Mouse (Mus musculus) ES-E14 (cell line): ENCODE measurements around the gene Gins1. TPM values are rescaled to one million over a fixed set of nuclear protein-coding genes. Genes with fewer than 3 reads are reported as not detected.

ENCODE experiments used
- DNase-seq: peaks from one replicate; pipeline ENCODE4 v3.0.0-alpha.2; 2013; ENCODE audit warnings: low read depth, low spot score
- H3K27ac ChIP-seq: 2 replicates; pipeline ENCODE4 v1.5.1; 2012; ENCODE audit warnings: low read depth, mild to moderate bottlenecking, low read length, moderate library complexity, mixed read lengths; ENCODE audit not compliant: poor library complexity, insufficient read depth, severe bottlenecking
- H3K36me3 ChIP-seq: 2 replicates; pipeline ENCODE4 v1.6.1; 2012; ENCODE audit warnings: mild to moderate bottlenecking, low read length, moderate library complexity, mixed read lengths; ENCODE audit not compliant: control insufficient read depth, poor library complexity, insufficient read depth, severe bottlenecking
- H3K4me1 ChIP-seq, 2 experiments: fragments of 150-350 bp in 1 of 2; sonication (generic) in 1 of 2; 2 replicates each; pipeline ENCODE4 v1.6.1; 2012; ENCODE audit warnings: low read length in 2 of 2, mild to moderate bottlenecking in 1 of 2, mixed read lengths in 1 of 2; ENCODE audit not compliant: control insufficient read depth in 2 of 2, insufficient read depth in 2 of 2, poor library complexity in 1 of 2
- H3K4me3 ChIP-seq, 2 experiments: fragments of 150-350 bp in 1 of 2; sonication (generic) in 1 of 2; 2 replicates each; pipeline ENCODE4 v1.5.1; 2012; ENCODE audit warnings: low read length in 2 of 2, low read depth in 1 of 2, mild to moderate bottlenecking in 1 of 2, mixed read lengths in 1 of 2; ENCODE audit not compliant: insufficient read depth in 1 of 2, poor library complexity in 1 of 2, severe bottlenecking in 1 of 2
- H3K9ac ChIP-seq: 2 replicates; pipeline ENCODE4 v1.6.1; 2012; ENCODE audit warnings: low read depth, mild to moderate bottlenecking, low read length, mixed read lengths; ENCODE audit not compliant: poor library complexity, insufficient read depth, severe bottlenecking
- H3K9me3 ChIP-seq: fragments of 150-350 bp; sonication (generic); 2 replicates; pipeline ENCODE4 v1.6.1; 2012; ENCODE audit warnings: low read depth, mild to moderate bottlenecking, low read length; ENCODE audit not compliant: control insufficient read depth, insufficient read depth
- CHD2 ChIP-seq: IDR thresholded peaks from 2 replicates; pipeline ENCODE4 v1.6.1; 2014; ENCODE audit warnings: mild to moderate bottlenecking, low read depth, low read length, inconsistent platforms
- HCFC1 ChIP-seq: IDR thresholded peaks from 2 replicates; pipeline ENCODE4 v1.6.1; 2012; ENCODE audit warnings: low read length, inconsistent platforms, borderline replicate concordance; ENCODE audit not compliant: insufficient read depth
- MAFK ChIP-seq: IDR thresholded peaks from 2 replicates; pipeline ENCODE4 v1.6.1; 2014; ENCODE audit warnings: mild to moderate bottlenecking, low read depth, low read length, inconsistent platforms; ENCODE audit not compliant: insufficient read depth
- ZC3H11A ChIP-seq: IDR thresholded peaks from 2 replicates; pipeline ENCODE4 v1.6.1; 2012; ENCODE audit warnings: low read depth, mild to moderate bottlenecking, inconsistent platforms, low read length, borderline replicate concordance
- ZNF384 ChIP-seq: IDR thresholded peaks from 2 replicates; pipeline ENCODE4 v1.6.1; 2012; ENCODE audit warnings: low read depth, low read length, inconsistent platforms
- in situ Hi-C, 2 experiments: fragments of 600-800 bp; cut with MboI; formaldehyde crosslinking; loops; one replicate each; pipeline ENCODE4 v1.15.1; 2025; ENCODE audit warnings: low sequenced_read_pairs in 2 of 2, inconsistent platforms in 1 of 2; ENCODE audit not compliant: unreplicated experiment in 2 of 2
- total RNA-seq: library from RNA; depleted of rRNA; stranded (reverse); fragments of 300-350 nt; gene quantifications from 2 replicates; pipeline ENCODE4 v1.2.3, GENCODE M21; 2012; rRNA removed

The Gins1 gene
- total RNA-seq, 1 experiment = 45.6 TPM

DNA sequence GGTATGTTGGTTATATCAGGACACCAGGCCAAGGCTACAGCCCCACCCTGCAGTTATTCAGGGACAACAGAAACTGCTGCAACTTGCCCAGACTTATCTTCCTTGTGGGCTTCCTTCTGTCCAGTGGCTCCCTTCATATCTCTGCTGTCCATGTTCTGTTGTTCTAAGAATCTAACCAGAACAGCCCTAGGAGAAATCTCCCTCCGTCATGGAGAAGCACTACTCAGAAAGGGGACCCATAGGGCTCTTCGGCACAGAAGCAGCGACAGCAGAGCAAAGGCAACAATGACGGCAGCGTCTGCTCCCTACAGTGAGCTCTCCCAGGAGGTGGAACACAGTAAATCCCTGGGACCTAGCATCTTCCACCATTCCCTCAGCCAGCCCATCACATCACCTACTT, 71.7 kb downstream of the Gins1 start:
- no peak for TF ChIP-seq HCFC1
- TF ChIP-seq MAFK = no peak
- no peak for TF ChIP-seq ZNF384
- TF ChIP-seq CHD2 = no peak
- no peak for TF ChIP-seq ZC3H11A
- Histone ChIP-seq H3K4me1 (peaks cover 3 to 16% of the 10 kb centered on the region in 2 experiments; a peak in 2 of 4 replicates), H3K4me3 (no peak overlapping the region), H3K36me3 (peaks cover 9% of the 10 kb centered on the region; the same call in 1 of the 2 replicates), H3K27ac (no peak overlapping the region), H3K9ac (no peak overlapping the region), H3K9me3 (no peaks in the 10 kb centered on the region)
- in situ Hi-C loops = no loop called here
- DNase-seq = no peak

DNA sequence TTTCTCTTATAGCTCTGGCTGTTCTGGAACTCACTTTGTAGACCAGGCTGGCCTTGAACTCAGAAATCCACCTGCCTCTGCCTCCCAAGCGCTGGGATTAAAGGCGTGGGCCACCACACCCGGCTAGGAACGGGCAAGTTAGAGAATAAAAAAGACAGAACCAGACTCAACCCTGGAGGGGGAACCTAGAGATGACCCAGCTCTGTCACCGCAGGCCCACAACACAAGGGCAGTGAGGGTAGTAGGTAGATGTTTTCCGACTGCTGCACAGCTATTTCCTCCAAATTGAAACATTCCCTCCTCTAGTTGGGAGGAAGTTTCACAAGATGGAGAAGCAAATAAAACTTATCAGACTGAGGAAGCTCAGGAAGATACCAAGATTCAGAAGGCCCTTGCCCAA, 72.5 kb downstream of the Gins1 start:
- Histone ChIP-seq H3K4me3 (no peak overlapping the region), H3K4me1 (peaks cover under 1 to 9% of the 10 kb centered on the region in 2 experiments; a peak in 2 of 4 replicates), H3K9me3 (no peaks in the 10 kb centered on the region), H3K36me3 (peaks cover 7% of the 10 kb centered on the region; the same call in 1 of the 2 replicates), H3K27ac (no peak overlapping the region), H3K9ac (no peak overlapping the region)
- TF ChIP-seq ZNF384 = no peak
- no peak for TF ChIP-seq CHD2
- no peak for TF ChIP-seq MAFK
- TF ChIP-seq ZC3H11A = no peak
- TF ChIP-seq HCFC1 = no peak
- no peak for DNase-seq
- in situ Hi-C loops = no loop called here

DNA sequence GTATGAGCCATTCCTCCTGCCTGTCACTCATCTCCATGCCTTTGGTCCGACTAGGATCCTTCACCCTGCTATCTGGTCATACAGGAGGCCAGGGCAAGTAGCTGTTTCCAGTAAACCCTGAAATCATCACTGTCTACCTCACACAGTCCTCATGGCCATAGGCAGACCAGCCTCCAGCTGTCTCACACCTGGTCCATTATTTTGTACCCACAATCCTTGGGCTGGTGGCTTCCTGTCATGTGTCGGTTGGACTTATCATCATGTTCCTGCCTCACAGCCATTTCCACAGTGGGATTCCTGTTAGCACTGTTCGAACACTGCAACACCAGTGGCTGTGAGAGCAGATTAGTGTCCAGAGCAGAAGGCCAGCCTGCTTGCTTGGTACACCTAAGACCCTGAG, 73.6 kb downstream of the Gins1 start:
- Histone ChIP-seq H3K27ac (no peak overlapping the region), H3K9me3 (no peaks in the 10 kb centered on the region), H3K9ac (no peak overlapping the region), H3K4me3 (no peak overlapping the region), H3K36me3 (peaks cover 7% of the 10 kb centered on the region; the same call in 1 of the 2 replicates), H3K4me1 (peaks cover 0 to 5% of the 10 kb centered on the region in 2 experiments; a peak in 1 of 4 replicates)
- in situ Hi-C loops = no loop called here
- no peak for TF ChIP-seq CHD2
- DNase-seq = no peak

DNA sequence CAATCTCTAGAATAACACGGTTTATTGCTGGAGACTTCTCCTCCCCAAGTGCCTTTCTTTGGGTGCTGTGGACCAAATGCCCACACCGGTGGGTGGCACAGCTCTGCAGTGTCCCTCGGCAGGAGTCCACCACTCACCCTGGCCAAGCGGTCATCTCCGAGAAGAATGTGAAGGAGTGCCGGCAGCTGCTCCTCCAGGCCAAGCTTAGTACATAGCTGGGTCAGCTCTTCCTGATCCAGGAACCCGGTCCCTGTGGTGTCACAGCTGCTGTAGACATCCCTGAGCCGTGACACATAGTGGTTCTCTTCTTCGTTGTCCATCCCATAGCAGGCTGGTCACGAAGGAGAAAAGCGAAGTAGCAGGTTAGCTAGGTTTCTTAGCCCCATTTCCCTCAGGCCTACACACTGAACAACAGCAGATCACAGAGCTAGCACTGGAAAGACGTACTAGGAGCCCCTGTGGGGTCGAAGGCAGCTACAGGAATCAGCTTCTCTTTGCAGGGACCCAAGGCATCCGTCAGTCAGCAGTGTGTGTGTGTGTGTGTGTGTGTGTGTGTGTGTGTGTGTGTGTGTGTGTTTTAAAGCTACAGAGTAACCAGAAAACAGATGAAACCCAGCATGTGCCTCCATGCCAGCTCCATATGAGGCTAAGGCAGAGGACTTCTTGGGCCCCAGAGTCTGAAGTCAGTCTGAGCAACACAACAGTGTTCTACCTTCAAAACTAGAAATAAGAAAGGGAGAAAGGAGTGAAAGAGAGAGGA, 74.8 kb downstream of the Gins1 start:
- no peak for DNase-seq
- H3K4me3 ChIP-seq = no peak overlapping the region
- H3K4me1 ChIP-seq = peaks cover 0 to 5% of the 10 kb centered on the region in 2 experiments; a peak in 1 of 4 replicates
- no peak overlapping the region for H3K27ac ChIP-seq
- TF ChIP-seq CHD2 = no peak
- no peak for TF ChIP-seq HCFC1
- no peak for TF ChIP-seq ZNF384
- TF ChIP-seq MAFK = no peak
- no peak for TF ChIP-seq ZC3H11A
- in situ Hi-C loops = no loop called here
- no peaks in the 10 kb centered on the region for H3K9me3 ChIP-seq
- no peak overlapping the region for H3K9ac ChIP-seq
- H3K36me3 ChIP-seq = peaks cover 5% of the 10 kb centered on the region; the same call in 1 of the 2 replicates

Other genes with a start within 250 kb of the Gins1 start
- 3.2 and 4.0 TPM in 2 replicates for gene Acss1, start 236.9 kb upstream of the Gins1 start, total RNA-seq
- gene Vsx1, start 216.0 kb upstream of the Gins1 start, total RNA-seq = 0.13 TPM in 1 of 2 replicates, not detected in the other
- 54.3 and 92.3 TPM in 2 replicates for gene Entpd6, start 156.4 kb upstream of the Gins1 start, total RNA-seq
- 10.4 and 10.8 TPM in 2 replicates for gene Pygb, start 118.7 kb upstream of the Gins1 start, total RNA-seq
- gene Abhd12, start 659 bp upstream of the Gins1 start, total RNA-seq = 59.4 and 69.5 TPM in 2 replicates
- gene Ninl, start 134.0 kb downstream of the Gins1 start, total RNA-seq = 22.4 and 26.7 TPM in 2 replicates
- gene Nanp, start 134.0 kb downstream of the Gins1 start, total RNA-seq = 8.9 and 11.8 TPM in 2 replicates
- gene Gm14151, start 186.9 kb downstream of the Gins1 start, total RNA-seq = not detected in 2 replicates
- gene Gm14147, start 192.8 kb downstream of the Gins1 start, total RNA-seq = 0.16 TPM in 1 of 2 replicates, not detected in the other